Mouse (Mus musculus) layer of hippocampus, postnatal 36 days (tissue): ENCODE measurements around the gene Fap. TPM values are rescaled to one million over a fixed set of nuclear protein-coding genes. Genes with fewer than 3 reads are reported as not detected.

Experiments used
- DNase-seq, 2 experiments: peaks; one replicate each; pipeline ENCODE4 v3.0.0; 2022
- total RNA-seq, 2 experiments: library from RNA; stranded (reverse); gene quantifications; 2 replicates each; pipeline ENCODE4 v1.2.3; 2021

Gene Fap
- total RNA-seq, 2 experiments from 2014 or later = 0.35 to 1.6 TPM

- no peak for DNase-seq
These were observed 114.4 kb downstream of the Fap start for GRCm38 (mm10) chr2:62459241-62460174.

- DNase-seq = no peak
These were observed 115.8 kb downstream of the Fap start for GRCm38 (mm10) chr2:62458070-62458469.

GRCm38 (mm10) chr2:62454991-62455390, 118.9 kb downstream of the Fap start:
- DNase-seq = no peak

GRCm38 (mm10) chr2:62454033-62454432, 119.8 kb downstream of the Fap start:
- DNase-seq = no peak

Other genes starting within 250 kb of the Fap start
- gene Dpp4, start 161.8 kb downstream of the Fap start, total RNA-seq = under 1 TPM; 0.30 to 0.71 TPM
- not detected for gene Gcg, start 90.4 kb downstream of the Fap start, total RNA-seq
- 1 to 10 TPM; 1.8 to 2.3 TPM for gene Ifih1, start 72.2 kb upstream of the Fap start, total RNA-seq
- gene Gca, start 90.2 kb upstream of the Fap start, total RNA-seq = 10 to 100 TPM; 13.4 to 14.5 TPM